Mouse (Mus musculus) cerebellum, adult 11 months (tissue): ENCODE data around the gene Capn5.
A peak's percentile ranks its signal among the peaks of the same experiment; 100 is the strongest.
"Not testable (repeated sequence)": the region's sequence is repeated elsewhere in the genome, so short reads cannot be mapped to it uniquely, and the experiment has no call there.

Experiments used
- DNase-seq: peaks from one replicate; pipeline ENCODE4 v3.0.0; 2022

Gene Capn5

DNA sequence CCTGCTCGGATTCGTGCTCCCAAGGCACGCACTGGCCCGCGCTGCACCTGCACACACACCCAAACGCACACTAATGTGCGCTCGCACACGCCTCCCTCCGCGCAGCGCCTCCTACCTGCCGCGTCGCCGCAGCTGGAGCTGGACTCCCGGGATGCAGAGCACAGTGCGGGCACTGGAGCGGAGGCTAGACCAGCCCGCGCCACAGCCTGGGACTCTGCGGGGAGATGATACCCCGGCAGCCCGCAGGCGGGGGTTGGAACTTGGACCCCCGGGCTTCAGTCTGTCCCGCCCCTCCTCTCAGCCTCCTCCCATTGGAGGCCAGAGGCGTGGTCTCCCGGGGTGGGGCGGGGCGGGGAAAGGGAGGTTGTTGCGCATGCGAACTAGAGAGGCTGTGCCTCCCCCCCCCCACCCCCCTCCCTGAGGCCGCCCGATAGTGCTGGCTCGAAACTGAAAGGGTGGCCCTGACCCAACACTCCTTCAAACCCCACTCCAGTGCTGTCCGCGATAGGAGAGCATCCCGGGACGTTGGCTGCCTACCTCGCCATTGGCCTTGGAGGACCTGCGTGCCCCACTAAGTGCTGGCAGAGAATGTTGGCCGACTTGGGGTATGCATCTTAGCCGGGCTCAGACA is at the start of gene Capn5:
Capn5 (minus strand) TSS at position 346 of the 631 bp plus-strand sequence.
- peak; percentile 63 for DNase-seq

DNA sequence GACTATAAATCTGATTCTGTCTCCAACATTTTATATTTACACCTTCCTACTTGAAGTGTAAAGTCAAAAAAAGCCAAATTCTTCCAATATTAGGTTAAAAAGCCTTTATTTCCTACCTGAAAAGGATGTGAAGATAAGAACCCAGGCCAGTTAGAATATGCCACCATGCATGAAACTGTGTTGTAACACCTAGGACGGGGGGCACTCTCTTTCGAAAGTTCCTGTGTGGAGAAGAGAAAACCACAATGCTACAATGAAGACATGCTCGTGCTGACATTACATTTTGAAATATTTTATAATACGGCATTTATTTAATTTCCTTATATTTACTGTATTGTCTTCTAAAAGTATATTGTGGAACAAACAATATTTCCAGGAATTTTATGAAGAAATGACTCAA is 45.7 kb upstream of the Capn5 start:
- DNase-seq, result no peak

DNA sequence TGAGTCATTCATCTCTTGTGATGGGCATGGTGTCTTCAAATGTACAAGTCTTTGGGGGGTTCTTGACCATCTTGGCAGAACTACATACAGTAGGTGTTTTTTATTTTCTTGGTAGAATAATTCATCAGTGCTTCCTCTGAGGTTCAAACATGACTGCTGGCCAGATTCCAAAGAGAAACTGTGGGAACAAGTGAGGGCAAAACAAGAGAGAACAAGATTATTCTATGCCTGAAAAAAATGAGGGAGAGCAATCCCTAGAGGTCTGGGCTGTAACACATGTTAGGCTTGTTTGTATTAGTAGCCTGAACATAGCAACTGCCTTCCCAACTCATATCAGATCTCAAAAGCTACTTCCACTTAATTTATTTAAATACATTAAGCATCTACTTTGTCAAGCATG is 38.6 kb upstream of the Capn5 start:
- DNase-seq, result no peak

DNA sequence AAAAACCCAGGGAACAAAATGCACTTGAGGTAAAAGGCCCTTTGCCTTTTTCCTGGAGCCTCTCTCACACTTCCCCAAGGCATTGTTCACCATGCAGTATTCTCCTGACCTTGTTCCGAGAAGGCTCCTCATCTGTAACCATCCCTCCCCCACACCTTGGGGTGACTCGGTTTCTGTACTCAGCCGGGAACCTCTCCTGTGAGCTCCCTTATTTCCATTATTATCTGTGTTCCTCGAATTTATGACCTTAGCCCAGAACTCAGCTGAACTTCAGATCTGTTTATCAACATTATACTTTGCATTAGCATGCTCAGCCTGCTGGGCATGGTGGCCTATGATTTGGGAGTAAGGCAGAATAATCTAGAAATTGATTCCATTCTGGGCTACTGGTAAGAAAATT is 24.9 kb upstream of the Capn5 start:
- no peak for DNase-seq

DNA sequence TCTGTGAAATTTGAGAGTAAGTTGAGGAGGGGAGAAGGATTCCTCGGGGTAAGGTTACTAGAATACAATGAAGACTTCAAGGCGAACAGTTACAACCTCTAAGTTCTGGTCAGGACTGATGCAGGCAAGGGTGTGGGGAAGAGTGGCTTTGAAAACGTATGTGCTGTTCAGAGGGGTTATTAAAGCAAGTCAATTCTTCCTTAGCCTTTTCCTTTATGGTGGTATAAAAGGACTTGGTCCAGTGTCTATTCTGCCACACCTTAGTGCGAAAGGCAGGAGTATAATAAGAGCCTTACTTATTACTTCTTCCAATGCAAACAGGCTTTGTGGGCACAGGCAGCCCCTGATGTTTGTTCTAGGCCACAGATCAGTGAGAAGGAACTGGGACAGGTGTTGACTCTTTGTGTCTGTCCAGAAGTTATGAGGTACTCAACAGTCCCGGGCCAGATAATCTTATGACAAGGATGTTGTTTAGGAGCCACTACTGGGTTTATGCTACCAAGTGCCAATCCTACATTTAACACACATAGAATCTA is 23.5 kb upstream of the Capn5 start:
- no peak for DNase-seq

DNA sequence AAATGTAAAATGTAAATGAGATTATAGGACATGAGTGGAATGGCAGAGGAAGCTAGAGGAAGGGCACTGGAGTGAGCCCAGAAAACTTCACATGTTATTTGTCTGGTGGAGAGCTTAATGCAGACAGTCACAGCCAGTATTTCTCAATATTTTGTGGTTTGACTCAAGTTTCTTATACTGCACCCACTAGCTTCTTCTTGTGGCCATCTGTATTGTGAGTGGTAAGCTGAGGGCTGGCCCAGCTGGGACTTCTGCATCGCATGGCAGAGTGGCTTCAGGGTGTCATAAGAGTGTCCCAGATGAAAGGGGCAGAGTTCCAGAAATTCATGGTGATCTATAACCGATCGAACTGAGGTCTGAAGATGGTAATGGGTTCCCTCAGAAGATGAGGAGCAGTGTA is 22.3 kb upstream of the Capn5 start:
- no peak for DNase-seq

DNA sequence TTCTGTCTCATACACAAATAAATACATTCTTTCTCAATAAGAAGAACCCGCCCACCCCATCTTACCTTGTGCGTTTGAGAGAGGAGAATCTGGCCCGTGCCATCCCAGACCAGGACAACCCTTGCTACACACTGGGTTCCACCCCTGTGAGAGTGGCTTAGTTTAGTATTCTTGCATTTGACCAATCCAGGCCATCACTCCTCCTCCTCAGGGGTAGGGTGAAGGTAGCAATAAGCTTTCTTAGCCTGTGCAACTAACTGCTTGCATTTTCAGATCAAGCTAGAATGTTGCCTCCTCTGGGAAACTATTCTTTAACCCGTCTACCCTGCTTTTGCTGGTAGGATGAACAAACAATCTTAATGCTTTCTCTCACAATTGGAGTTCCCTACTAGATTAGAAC is 21.3 kb upstream of the Capn5 start, which contains the start of gene B3gnt6:
B3gnt6 (minus strand) TSS at position 101 of the 400 bp plus-strand sequence.
- no peak for DNase-seq

DNA sequence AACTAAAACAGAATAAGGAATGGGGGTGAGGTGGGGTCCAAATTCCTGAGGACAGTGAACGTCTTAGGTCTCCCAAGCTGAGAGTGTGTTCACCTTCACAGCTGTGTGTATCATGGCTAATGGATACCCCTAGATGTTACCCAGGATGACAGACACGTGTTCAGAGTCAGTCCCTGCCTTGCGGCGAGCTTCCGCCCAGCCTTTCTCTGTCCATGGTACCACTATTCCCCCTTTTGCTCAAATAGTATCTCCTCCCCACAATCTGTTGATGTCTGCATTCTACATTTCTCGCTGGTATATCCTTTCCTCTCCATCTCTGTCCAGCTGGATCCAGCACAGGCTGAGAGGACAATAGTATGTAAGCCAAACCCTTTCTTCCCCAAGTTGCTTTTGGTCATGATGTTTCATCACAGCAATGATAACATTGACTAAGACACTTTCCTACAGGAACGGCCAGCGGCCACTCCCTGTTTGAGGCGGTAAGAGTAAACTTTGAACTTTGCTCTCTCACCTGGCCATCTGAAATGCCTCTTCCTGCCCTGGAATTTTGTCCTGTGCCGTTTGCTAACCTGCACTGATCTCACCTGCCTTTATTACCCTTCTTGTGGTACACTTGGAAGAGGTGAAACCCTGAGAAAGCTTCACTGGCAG is 17.2 kb upstream of the Capn5 start:
- DNase-seq, result no peak

DNA sequence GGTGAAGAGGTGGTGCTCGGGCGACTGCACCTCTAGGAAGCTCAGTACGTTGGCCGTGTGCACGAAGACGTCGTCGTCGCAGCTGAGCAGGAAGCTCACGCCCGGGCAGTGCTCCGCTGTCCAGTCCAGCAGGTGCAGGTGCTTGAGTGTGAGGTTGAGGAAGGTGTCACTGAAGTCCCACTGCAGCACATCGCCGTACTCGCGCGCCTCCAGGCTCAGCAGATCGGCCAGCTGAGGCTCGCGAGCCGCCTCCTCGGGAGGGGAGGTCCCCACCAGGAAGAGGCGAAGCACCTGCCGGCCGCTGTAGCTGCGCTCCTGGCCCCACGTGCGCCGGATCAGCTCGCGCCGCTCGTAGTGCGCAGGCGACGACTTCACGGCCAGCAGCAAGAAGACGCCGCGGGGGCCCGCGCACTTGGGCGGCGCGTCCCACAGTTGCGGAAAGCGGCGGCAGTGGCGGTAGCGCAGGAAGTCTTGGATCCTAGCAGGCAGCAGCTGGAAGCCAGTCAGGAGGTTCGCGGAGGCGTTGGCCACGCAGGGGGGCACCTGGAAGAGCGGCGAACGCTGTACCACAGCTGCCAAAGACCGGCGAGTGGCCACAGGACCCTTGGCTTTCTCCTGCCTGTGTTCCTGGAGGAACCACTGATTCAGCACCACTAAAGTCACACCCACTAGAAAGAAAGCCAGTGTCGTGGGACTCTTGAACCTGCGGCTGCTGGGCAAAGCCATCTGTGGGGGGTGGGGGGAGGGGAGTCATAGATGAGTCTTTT is 16.1 kb upstream of the Capn5 start:
- no peak for DNase-seq

DNA sequence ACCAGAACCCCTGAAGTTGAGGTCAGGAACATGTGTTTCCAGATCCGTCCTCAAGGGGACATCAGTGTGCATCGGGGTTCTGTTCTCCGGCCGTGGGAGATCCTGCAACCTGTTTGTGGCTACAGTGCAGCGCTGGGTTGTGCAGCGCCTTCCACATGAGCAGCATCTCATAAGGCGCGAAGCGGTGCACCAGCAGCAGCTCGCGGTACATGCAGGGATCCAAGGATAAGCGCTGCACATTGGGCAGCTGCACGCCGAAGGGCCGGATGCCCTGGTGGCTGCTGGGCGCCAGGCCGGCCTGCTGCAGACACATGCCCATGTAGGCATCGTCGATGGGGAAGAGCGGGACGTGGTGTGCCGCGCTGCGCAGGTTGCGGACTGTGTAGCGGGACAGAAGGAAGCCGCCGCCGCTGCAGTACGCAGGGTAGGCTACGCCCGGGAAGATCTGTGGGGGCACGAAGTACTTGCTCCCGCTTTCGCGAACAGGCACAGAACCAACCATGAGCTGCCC is 15.5 kb upstream of the Capn5 start:
- no peak for DNase-seq

DNA sequence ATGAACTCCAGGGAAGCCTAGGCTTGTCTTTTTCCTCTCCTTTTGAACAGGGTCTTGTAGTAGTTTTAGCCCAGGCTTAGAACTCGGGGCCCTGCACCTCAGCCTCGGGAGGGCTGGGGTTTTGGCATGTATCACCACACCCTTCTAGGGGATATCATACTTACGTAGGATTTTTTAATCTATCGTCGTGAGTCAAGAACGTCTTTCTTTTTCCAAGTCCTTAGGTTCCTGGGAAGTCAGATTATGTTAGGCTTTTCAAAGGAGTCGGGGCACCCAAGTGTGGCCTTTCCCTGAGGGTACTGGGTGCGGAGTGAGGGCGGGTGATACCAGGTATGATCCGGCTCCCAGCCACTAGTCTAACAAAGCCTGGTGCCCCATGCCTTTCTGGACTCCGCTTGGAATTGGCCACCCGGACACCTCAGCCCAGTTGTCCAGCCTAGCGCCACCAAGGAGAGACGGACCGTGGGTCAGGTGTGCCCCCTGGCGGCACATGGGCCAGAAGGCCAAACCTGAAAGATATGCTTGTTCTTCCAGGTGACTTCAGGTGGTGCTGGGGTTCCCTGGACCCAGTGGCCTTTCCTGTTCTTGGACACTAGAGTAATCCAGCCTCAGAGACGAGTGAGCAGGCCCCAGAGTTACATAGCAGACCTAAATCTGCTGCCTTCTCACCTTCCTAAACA is 13.6 kb upstream of the Capn5 start:
- DNase-seq, result no peak

DNA sequence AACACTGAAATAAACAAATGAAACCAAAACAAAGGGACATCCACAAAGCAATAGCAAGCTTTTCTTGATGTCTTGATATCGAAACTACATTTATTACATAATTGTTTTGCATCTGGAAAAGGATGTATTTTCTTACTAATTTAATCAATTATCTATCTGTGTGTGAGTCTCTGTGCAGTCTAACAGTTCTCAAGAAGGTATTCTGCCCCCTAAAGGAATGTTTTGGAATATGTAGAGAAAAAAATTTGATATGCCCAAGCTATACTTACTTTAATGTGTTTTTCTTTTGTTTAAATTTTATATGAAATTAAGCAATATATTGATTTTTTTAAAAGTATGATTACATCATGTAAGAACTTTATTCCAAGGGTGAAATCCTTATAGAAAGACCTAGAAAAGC is 12.5 kb upstream of the Capn5 start:
- DNase-seq, result no peak

DNA sequence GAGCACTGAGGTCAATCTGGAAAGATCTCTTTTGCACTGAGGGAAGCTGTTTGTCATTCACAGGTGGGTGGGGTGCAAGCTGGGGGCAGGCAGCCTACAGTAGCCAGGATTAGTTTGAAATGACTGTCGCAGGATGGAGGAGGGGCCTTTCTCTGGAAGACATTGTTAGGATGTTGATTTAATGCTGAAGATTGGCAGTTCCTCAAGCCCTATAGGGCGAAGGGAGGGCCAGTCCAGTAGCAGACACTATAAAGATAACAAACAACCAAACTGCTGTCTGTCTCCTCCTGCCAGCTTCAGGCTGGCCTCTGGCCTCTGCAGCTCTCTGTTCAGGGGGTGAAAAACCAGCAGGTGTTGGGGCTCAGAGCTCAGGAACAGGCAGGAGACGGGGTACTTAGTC is 11.7 kb upstream of the Capn5 start:
- no peak for DNase-seq

DNA sequence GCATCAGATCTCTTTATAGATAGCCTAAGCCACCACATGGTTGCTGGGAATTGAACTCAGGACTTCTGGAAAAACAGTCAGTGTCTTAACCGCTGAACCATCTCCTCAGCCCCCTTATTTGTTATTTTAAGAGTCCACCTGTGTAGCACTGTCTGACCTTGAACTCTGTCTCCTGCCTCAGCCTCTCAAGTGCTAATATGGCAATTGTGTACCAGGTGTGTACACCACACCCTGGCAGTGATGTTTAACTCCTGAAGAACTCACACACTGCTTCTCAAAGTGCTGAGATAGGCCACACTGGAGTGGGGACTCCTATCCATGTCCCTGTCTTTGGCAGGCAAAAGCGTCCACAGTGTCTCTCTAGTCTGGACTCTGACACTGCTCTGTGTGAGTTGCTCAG is 10.6 kb upstream of the Capn5 start:
- no peak for DNase-seq

DNA sequence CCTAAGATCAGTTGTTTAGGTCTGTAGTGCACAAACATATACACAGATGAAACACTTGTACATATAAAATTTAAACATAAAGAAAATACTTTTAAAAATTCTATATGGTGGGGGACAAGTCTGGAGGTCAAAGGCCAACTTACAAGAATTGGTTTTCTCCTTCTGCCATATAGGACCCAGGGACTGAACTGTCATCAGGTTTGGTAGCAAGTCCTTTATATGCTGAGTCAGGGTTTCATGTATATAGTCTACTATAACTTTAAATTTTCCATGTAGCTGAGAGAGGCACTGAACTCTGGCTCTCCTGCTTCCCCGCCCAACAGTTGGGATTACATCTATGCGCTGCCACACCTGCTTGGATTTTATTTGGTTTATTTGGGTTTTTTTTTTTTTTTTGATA is 10.2 kb upstream of the Capn5 start:
- no peak for DNase-seq

DNA sequence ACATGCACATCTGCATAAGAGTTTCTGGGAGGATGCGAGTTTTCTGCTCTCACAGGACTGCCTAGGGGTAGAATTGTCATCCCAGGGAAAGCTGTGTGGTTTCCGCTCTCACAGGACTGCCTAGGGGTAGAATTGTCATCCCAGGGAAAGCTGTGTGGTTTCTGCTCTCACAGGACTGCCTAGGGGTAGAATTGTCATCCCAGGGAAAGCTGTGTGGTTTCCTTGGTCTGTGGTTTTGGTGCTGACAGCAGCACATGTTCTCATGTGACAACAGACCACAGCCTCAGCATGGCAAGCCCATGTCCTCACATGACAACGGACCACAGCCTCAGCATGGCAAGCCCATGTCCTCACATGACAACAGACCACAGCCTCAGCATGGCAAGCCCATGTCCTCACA is 9.3 kb upstream of the Capn5 start:
- not testable (repeated sequence) for DNase-seq

DNA sequence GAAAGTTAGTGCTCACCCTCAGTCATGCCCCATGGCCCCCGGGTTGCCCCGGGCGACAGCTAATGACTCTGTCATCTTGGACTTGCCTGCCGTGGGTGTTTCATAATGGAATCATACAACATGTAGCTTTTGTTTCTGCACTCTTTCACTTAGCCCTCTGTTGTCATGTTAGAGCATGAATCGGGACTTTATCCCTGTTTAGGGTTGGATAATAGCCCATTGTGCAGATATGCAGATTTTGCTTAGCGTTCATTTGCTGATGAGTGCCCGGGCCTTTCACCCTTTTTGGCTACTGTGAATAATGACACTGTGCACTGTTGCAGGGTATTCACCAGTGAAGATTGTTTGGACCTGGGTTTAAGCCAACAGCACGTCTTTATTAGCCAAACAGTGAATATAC is 8.6 kb upstream of the Capn5 start:
- DNase-seq, result no peak

DNA sequence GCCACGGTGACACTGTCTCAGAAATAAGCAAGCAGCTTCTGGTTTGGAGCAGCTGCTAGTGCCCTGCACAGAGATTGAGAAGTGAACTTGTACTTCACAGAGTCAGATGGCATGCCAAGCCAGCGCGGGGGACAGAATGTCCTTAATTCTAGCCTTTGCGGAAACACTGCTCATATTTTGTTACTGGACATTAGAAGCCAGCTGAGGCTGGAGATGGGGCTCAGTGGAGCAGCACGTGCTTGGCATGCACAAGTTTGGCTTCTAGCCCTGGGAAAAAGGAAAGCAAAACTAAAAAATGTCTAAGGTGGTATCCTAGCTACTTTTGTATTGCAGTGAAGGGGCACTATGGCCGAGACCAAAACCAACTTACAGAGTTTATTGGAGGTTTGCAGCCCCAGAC is 7.3 kb upstream of the Capn5 start:
- no peak for DNase-seq

DNA sequence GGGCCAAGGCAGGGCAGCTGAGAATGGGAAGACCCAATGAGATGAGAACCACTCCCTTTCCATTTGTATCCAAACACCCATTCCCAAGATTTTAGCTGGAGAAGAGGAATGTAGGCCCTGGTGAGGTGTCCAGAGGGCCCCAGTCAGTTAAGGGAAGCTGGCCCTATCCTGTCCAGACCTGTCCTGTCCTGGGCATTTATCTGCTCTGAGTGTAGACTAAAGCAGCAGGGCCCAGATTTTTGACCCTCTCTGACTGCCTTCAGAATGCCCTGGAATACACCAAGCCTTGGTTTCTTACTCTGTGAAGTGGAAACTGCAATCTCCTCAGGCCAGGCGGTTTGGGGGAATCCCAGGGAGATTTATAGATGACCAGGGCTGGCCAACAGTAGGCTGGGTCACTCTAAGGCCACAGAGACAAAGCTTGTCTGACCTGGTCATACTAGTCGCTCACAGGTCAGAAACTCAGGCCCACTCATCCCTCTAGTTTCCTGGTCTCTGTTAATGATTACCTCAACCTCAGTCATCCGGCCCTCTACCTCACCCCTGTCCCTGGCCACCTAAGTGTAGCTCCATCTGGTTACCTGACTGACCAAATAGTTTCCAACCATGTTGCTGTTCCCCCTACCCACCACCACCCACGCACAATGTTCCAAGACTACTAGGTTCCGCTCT is 622 bp upstream of the Capn5 start:
- no peak for DNase-seq

DNA sequence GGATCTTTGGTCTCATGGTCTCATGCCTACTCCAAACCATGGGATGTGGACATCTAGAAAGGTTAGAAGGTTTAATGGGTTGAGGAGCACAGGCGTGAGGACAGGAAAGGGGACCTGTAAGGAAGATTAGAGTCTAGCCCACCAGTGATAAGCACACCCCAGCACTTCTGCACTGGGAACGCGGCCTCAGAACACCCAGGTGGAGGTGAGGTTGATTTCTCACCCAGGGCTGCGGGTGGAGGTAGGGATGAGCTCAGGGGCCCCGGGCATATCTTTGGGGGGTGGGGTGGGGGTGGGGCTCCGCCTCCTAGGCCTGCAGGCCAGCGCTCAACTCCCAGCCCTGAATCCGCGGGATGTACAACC is 527 bp downstream of the Capn5 start:
- no peak for DNase-seq

DNA sequence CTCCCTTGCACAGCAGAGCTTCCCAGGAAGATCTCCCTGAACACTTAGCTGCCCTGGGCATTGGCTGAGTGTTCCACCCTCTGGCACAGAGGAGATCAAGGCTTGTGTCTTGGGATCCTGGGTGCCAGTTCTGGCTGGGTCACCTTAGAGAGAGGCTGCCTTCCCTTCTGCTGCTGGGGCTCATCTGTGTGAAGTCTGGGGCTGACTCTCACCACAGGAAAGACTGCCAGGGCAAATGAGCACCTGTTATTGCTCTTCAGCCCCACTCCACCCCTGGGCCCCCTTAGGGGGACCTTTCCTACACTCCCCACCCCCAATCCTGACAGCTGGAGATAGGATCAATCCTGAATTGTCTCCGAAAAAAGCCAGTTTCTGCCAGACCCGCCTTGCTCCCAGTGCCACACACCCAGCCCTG is 996 bp downstream of the Capn5 start:
- no peak for DNase-seq

DNA sequence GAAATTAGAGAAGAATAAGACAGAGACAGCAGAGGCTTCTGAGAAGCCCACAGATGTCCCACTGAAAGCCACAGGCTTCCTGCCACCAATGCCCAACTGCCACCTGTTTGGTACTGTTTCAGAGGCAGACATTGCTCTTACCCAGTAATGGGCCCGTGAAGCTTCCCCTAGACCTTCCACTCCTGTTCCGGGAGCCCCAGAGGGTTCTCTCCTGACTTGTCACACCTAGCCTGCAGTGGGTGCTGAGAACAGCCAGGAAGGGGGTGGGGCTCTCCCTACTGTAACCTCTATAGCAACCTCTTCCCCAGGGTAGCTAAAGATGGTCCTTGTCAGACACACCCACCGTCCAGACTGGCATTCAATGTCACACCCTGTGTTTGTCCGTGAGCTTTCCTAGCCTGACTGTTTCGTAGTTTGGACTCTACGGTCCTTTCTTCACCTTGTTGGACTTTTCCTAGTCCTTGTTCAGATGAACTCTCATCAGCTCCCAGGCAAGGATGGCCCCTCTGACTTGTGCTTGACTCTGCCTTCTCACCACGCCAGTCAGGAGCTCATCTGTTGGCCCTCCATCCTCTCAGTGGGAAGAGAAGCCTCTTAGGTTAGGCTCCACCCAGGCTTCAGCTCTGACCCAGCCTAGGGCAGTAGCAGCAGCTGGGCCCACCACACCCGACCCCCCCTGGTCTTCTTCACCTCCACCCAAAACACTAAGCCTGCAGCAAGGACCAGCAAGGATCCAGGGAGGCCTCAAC is 1.6 kb downstream of the Capn5 start:
- DNase-seq, result no peak
